Mouse (Mus musculus) bone marrow, adult 2 months (tissue): ENCODE results near the gene Tnnt2.

Source experiments
- CTCF ChIP-seq: fragments of 200-500 bp; IDR thresholded peaks from 2 replicates; pipeline ENCODE4 v1.5.1; 2011; ENCODE audit warnings: low read length, control low read depth; ENCODE audit not compliant: control insufficient read depth, insufficient read depth
- POLR2A ChIP-seq: fragments of 200-500 bp; IDR thresholded peaks from 2 replicates; pipeline ENCODE4 v1.6.1; 2011; ENCODE audit warnings: low read depth, mild to moderate bottlenecking, control low read depth, low read length, borderline replicate concordance; ENCODE audit not compliant: control insufficient read depth

DNA sequence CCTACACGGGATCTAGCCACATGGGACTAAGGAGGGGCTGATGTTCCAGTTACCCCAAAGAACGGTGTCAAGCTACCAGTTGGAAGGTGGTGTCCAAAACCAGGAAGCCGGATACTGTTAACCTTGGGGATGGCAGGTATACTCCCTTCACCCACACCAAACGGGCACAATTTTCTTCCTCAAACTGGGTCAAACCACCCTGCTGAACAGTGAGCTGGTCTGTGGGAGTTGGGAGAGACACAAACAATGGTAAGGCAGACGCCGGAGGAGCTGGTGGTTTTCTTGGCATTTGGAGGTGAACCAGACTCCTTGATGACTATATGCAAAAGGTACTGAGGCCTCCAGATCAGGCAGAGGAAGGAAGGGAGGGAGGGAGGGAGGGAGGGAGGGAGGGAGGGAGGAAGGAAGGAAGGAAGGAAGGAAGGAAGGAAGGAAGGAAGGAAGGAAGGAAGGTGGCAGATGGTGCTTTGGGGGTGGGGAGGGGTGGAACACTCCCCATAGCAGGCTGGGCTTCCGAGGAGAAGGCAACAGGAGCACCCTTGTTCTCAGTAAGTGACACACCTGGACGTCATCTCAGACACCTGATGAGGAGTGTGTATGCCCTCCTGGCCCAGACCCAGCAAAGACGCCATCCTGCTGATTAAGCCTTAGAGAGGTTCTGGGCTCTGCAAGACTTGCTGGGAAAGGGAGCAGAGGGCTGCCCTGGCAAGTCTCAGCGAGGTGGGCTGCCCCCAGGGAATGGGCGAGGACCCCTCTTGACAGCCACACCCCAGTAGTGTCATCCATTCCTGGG is 55.5 kb downstream of the Tnnt2 start:
- TF ChIP-seq POLR2A (no peak), CTCF (no peak)
